Mouse (Mus musculus) myocyte (in vitro differentiated cells): ENCODE data around the gene Tgfbrap1. TPM values are rescaled to one million over a fixed set of nuclear protein-coding genes. Genes with fewer than 3 reads are reported as not detected.

Experiments
- H3K27me3 ChIP-seq: one replicate; pipeline ENCODE4 v1.6.1; 2011; ENCODE audit not compliant: control insufficient read depth, insufficient read depth, insufficient read length
- H3K36me3 ChIP-seq: one replicate; pipeline ENCODE4 v1.6.1; 2011; ENCODE audit not compliant: control insufficient read depth, insufficient read depth
- H3K4me2 ChIP-seq: one replicate; pipeline ENCODE4 v1.6.1; 2011; ENCODE audit warnings: low read depth, control low read depth
- H3K4me3 ChIP-seq: one replicate; pipeline ENCODE4 v1.5.1; 2011; ENCODE audit warnings: mild to moderate bottlenecking, control low read depth, moderate library complexity
- H3K79me2 ChIP-seq: one replicate; pipeline ENCODE4 v1.6.1; 2011; ENCODE audit not compliant: control insufficient read depth, insufficient read depth
- H3ac ChIP-seq: one replicate; pipeline ENCODE4 v1.6.1; 2011; ENCODE audit not compliant: control insufficient read depth, insufficient read length
- E2F4 ChIP-seq: IDR thresholded peaks from one replicate; pipeline ENCODE4 v1.6.1; 2011; ENCODE audit warnings: mild to moderate bottlenecking, control low read depth, moderate library complexity; ENCODE audit not compliant: insufficient read depth
- MAX ChIP-seq: IDR thresholded peaks from one replicate; pipeline ENCODE4 v1.6.1; 2011; ENCODE audit warnings: low read depth, mild to moderate bottlenecking, control low read depth
- MYOD1 ChIP-seq, 3 experiments: IDR thresholded peaks; one replicate each; pipeline ENCODE4 v1.6.1; 2011; ENCODE audit warnings: control low read depth in 2 of 3, low read depth in 2 of 3, mild to moderate bottlenecking in 2 of 3, moderate library complexity in 1 of 3; ENCODE audit not compliant: insufficient read length in 2 of 3, control insufficient read depth in 1 of 3
- POLR2A ChIP-seq: IDR thresholded peaks from one replicate; pipeline ENCODE4 v1.6.1; 2011; ENCODE audit warnings: low read depth, mild to moderate bottlenecking, control low read depth, moderate library complexity; ENCODE audit not compliant: insufficient read length
- POLR2AphosphoS2 ChIP-seq: IDR thresholded peaks from one replicate; pipeline ENCODE4 v1.6.1; 2011; ENCODE audit warnings: low read depth, control low read depth; ENCODE audit not compliant: insufficient read length
- REST ChIP-seq: IDR thresholded peaks from one replicate; pipeline ENCODE4 v1.6.1; 2011; ENCODE audit warnings: mild to moderate bottlenecking, control low read depth, moderate library complexity; ENCODE audit not compliant: insufficient read depth, insufficient read length
- SRF ChIP-seq: IDR thresholded peaks from one replicate; pipeline ENCODE4 v1.6.1; 2011; ENCODE audit warnings: low read depth; ENCODE audit not compliant: control insufficient read depth, insufficient read length
- polyA plus RNA-seq: library from polyadenylated mRNA; unstranded; fragments of >200 nt; fragmentation: generic; extraction: Trizol; gene quantifications from one replicate; pipeline ENCODE4 v1.2.1, GENCODE M21; 2012; ENCODE audit warnings: missing spikeins

Gene Tgfbrap1
- polyA plus RNA-seq, 1 experiment, result 12.8 TPM

DNA sequence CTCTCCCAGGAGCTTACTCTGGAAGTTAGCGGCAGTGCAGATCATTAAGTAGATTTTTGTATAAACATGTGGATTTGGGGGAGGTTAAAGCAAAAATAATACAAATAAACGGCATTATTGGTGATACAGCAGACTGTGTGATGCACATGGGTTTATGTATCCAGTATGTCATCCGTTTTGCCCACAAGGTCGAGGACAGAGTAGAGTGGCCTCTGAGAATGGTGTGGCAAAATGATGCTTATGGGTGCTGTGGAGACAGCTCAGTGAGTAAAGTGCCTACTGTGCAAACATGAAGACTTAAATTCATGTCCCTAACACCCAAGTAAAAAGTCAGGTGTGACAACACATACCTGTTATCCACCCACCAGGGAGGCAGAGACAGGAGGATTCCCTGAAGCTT lies 91.9 kb downstream of the Tgfbrap1 start:
- Histone ChIP-seq H3K36me3 (no peaks in the 10 kb centered on the region), H3ac (no peak overlapping the region), H3K4me2 (no peak overlapping the region), H3K27me3 (peaks cover 16% of the 10 kb centered on the region), H3K79me2 (no peaks in the 10 kb centered on the region), H3K4me3 (no peak overlapping the region)
- no peak for TF ChIP-seq POLR2A

GRCm38 (mm10) chr1:43006051-43006514 lies 92.4 kb downstream of the Tgfbrap1 start:
- H3ac ChIP-seq, result no peak overlapping the region
- TF ChIP-seq MYOD1 (IDR thresholded peaks at IDR 0.05; ENCODE audit: control insufficient read depth in 1 of 3, insufficient read length in 2 of 3, low read depth in 2 of 3), result no peak
- TF ChIP-seq MAX, result no peak
- TF ChIP-seq POLR2AphosphoS2, result no peak
- no peak for TF ChIP-seq POLR2A
- no peak for TF ChIP-seq SRF
- TF ChIP-seq E2F4, result no peak
- no peak for TF ChIP-seq REST
- no peak overlapping the region for H3K4me2 ChIP-seq
- no peaks in the 10 kb centered on the region for H3K36me3 ChIP-seq
- no peaks in the 10 kb centered on the region for H3K79me2 ChIP-seq
- no peak overlapping the region for H3K4me3 ChIP-seq
- H3K27me3 ChIP-seq, result peaks cover 16% of the 10 kb centered on the region

Other genes starting within 250 kb of the Tgfbrap1 start
- gene Mrps9, start 247.4 kb downstream of the Tgfbrap1 start, polyA plus RNA-seq, result 40.8 TPM
- not detected for gene Gpr45, start 145.8 kb downstream of the Tgfbrap1 start, polyA plus RNA-seq
- gene AI597479, start 73 bp upstream of the Tgfbrap1 start, polyA plus RNA-seq, result 12.0 TPM
- 58.2 TPM for gene Fhl2, start 98.3 kb upstream of the Tgfbrap1 start, polyA plus RNA-seq